Mouse (Mus musculus) gastrocnemius, postnatal 10 days (tissue): ENCODE measurements around the gene Gm8050. TPM values are rescaled to one million over a fixed set of nuclear protein-coding genes. Genes with fewer than 3 reads are reported as not detected.
"Not testable (repeated sequence)": the region's sequence is repeated elsewhere in the genome, so short reads cannot be mapped to it uniquely, and the experiment has no call there.

Source experiments
- DNase-seq: peaks from one replicate; pipeline ENCODE4 v3.0.0; 2021; ENCODE audit warnings: mixed read lengths
- long read RNA-seq, 2 experiments: library from polyadenylated mRNA; stranded (forward); transcript quantifications; one replicate each; pipeline ENCODE4 v2.0.0; 2021
- total RNA-seq, 2 experiments: library from RNA; stranded (reverse); gene quantifications; 2 replicates each; pipeline ENCODE4 v1.2.3; 2021

Gm8050 gene
- total RNA-seq, result not detected
- long read RNA-seq, experiment 1, result 0 reads
- long read RNA-seq, experiment 2, result 0 reads

DNA sequence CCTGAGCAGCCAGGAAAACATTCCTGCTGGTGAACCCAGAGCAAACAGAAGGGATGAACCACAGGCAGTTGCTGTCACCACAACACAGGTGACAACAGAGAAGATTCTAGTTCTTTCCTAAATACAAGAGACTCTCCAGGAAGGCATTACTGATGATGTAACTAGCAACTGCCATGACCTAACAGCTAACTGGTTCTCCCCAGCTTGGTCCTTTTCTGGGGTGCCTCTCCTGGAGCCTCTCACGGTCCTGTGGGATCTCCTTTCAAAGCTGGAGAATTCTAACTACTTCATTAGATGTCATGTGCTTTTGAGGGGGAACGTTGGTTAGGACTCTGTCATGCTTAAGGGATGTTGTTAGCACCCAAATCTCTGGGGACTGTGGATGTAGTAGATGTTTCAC is at the start of gene Gm8050:
Gene Gm8050 (minus strand): TSS at position 101 of the 400 bp plus-strand sequence.
- not testable (repeated sequence) for DNase-seq

- not testable (repeated sequence) for DNase-seq
Observed at GRCm38 (mm10) chr14:6757231-6757536, 37.1 kb upstream of the Gm8050 start.

DNA sequence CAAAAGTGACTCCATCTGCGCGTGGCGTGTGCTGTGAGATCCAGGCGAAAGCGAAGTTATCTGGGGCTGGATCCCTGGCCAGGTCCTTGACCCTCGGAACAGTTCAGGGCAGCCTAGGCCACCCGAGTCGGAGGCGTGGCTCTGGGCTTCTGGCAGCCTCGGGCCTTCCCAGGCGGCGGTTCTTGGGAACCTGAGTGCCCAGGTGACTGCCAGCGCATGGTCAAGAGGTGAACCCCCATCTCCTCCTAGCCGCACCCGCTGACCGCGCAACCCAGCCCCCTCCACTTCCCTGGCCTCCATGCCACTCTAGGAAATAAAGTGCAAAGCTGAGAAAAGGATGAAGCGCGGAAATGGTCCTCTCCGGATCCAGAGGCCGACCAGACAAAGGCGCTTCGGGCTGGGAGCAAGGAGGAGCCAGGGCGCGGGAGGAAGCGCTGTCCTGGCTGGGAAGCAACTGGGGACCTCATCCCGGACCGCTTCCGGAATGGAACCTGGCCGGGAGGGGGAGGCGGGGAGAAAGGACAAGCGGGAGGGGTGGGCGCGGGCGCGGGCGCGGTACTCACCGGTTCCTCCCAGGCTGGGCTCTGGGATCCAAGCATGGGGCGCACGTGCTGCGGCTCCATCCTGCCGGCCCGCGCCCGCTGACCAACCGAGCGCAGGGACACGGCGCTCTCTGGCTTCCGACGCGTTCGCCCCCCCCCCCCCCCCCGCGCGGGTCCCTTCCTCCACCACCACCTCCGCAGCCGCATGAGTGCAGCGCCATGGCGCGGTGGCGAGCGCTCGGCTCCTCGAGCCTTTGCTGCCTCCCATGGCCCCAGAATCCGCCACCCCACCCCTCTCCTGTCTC is 36.6 kb upstream of the Gm8050 start:
- peak; percentile 3 for DNase-seq

GRCm38 (mm10) chr14:6742232-6742631 is 22.2 kb upstream of the Gm8050 start, which contains the start of gene Gm3636:
Gene Gm3636 (minus strand): TSS chr14:6742332.
- not testable (repeated sequence) for DNase-seq

- not testable (repeated sequence) for DNase-seq
Observed at GRCm38 (mm10) chr14:6684070-6684469, 36.0 kb downstream of the Gm8050 start, which contains the start of gene Gm10251. Gene Gm10251 (minus strand): TSS chr14:6684170.

Other genes with a start within 250 kb of the Gm8050 start
- not detected for gene Gm8356, start 183.0 kb downstream of the Gm8050 start, total RNA-seq
- gene Gm3629, start 129.6 kb downstream of the Gm8050 start, total RNA-seq, result 1 to 10 TPM in 1 of 2 experiments, under 1 TPM in 1; 0.56 to 1.2 TPM
- gene Gm3460, start 97.8 kb downstream of the Gm8050 start, total RNA-seq, result not detected
- not detected for gene Gm10251, start 36.1 kb downstream of the Gm8050 start, total RNA-seq
- gene Gm3636, start 22.1 kb upstream of the Gm8050 start, total RNA-seq, result 1 to 10 TPM; 5.2 to 5.6 TPM
- under 1 TPM; 0.23 to 0.41 TPM for gene Gm8362, start 54.2 kb upstream of the Gm8050 start, total RNA-seq
- gene Gm3642, start 120.1 kb upstream of the Gm8050 start, total RNA-seq, result under 1 TPM in 1 of 2 experiments, not detected in 1; 0.14 TPM
- gene Gm3667, start 169.7 kb upstream of the Gm8050 start, total RNA-seq, result 1 to 10 TPM; 1.0 to 1.7 TPM